Mouse (Mus musculus): ENCODE data around the gene 4930596D02Rik.

DNA sequence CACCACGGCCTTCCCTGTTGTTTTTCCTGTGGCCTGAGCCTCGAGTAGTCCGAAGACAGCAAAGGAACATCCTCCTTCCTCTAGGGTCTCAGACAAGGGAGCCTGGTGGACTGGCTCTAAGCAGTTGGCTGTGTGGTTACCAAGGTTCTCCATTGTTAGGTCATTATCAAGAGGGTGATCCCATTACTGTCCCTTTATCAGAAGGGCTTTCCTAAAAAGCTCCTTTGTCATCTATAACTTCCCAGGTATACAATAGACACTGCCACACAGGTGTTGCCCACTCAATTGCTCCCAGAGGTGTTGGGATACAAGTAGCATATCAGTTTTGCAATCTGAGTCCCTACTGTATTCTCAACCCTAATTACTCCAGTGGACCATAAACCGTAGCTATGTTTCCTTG is at the start of gene 4930596D02Rik:
- TF ChIP-seq ZNF384 (IDR thresholded peaks at IDR 0.05; ENCODE audit: low read depth, low read length): no peak
- TF ChIP-seq ZC3H11A (IDR thresholded peaks at IDR 0.05; ENCODE audit: borderline replicate concordance, low read depth, low read length): no peak
- TF ChIP-seq HCFC1 (IDR thresholded peaks at IDR 0.05; ENCODE audit: borderline replicate concordance, insufficient read depth, low read length): no peak

All from ES-E14 (cell line).